Mouse (Mus musculus): Measurements from ENCODE around the gene Adamts14. TPM values are rescaled to one million over a fixed set of nuclear protein-coding genes. Genes with fewer than 3 reads are reported as not detected.

The Adamts14 gene
- polyA plus RNA-seq, 1 experiment from 2014 or later = 0.37 TPM

DNA sequence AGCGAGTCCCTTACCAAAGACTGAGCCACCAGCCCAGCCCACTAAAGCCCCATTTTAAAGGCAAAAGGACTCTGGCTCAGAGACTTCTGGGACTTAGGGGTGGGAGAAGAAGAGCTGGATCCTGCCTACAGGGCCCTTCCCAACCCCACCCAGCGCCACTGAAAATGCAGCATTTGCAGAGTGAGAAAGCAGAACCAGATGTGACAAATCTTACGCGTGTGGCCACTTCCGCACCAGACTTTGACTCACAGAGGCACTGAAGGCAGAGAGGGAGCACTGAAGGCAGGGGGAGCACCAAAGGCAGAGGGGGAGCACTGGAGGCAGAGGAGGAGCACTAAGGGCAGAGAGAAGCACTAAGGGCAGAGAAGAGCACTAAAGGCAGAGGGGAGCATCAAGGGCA, 5.9 kb downstream of the Adamts14 start:
- WGBS = 87% methylated on average over 5 of the region's 5 CpGs
- Histone ChIP-seq H3K27ac (ENCODE audit: low read depth, low read length) (no peak overlapping the region), H3K9ac (ENCODE audit: low read depth, low read length) (no peak overlapping the region), H3K36me3 (ENCODE audit: control insufficient read depth, insufficient read depth, low read length) (no peaks in the 10 kb centered on the region), H3K4me3 (ENCODE audit: low read depth, low read length) (no peak overlapping the region), H3K4me2 (replicated peaks; ENCODE audit: low read depth, low read length) (no peak overlapping the region), H3K9me3 (ENCODE audit: control insufficient read depth, low read length) (no peaks in the 10 kb centered on the region), H3K27me3 (ENCODE audit: control insufficient read depth, insufficient read depth, low read length) (peaks cover 5% of the 10 kb centered on the region), H3K4me1 (replicated peaks; ENCODE audit: control insufficient read depth, insufficient read depth, low read length) (no peaks in the 10 kb centered on the region)
- ATAC-seq (ENCODE audit: low FRiP score) = no peak
- DNase-seq (ENCODE audit: low spot score) = no peak

DNA sequence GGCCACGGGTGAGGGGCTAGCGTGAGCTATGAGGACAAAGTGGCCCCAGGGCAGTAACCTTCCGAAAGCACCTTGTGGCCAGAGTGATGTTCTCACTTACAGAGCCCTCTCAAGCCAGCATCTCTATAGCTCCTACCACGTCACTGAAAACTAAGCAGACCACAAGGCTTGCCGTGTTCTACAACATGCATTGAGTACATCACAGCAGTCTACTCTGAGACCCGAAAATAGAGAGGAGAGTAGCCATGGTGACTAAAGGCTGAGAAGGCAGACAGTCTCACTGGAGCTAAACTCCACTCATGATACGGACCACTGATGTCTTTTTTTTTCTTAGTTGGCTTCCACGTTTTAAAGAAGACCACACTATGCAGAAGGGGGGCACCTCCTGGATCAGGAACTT, 9.6 kb downstream of the Adamts14 start:
- DNase-seq (ENCODE audit: low spot score) (no peak), ATAC-seq (ENCODE audit: low FRiP score) (no peak)
- Histone ChIP-seq H3K27ac (ENCODE audit: low read depth, low read length) (no peak overlapping the region), H3K9ac (ENCODE audit: low read depth, low read length) (no peak overlapping the region), H3K36me3 (ENCODE audit: control insufficient read depth, insufficient read depth, low read length) (no peaks in the 10 kb centered on the region), H3K4me2 (replicated peaks; ENCODE audit: low read depth, low read length) (no peak overlapping the region), H3K9me3 (ENCODE audit: control insufficient read depth, low read length) (no peaks in the 10 kb centered on the region), H3K4me1 (replicated peaks; ENCODE audit: control insufficient read depth, insufficient read depth, low read length) (no peaks in the 10 kb centered on the region), H3K4me3 (ENCODE audit: low read depth, low read length) (no peak overlapping the region), H3K27me3 (ENCODE audit: control insufficient read depth, insufficient read depth, low read length) (no peaks in the 10 kb centered on the region)
- WGBS = 80% methylated on average over 8 of the region's 8 CpGs

DNA sequence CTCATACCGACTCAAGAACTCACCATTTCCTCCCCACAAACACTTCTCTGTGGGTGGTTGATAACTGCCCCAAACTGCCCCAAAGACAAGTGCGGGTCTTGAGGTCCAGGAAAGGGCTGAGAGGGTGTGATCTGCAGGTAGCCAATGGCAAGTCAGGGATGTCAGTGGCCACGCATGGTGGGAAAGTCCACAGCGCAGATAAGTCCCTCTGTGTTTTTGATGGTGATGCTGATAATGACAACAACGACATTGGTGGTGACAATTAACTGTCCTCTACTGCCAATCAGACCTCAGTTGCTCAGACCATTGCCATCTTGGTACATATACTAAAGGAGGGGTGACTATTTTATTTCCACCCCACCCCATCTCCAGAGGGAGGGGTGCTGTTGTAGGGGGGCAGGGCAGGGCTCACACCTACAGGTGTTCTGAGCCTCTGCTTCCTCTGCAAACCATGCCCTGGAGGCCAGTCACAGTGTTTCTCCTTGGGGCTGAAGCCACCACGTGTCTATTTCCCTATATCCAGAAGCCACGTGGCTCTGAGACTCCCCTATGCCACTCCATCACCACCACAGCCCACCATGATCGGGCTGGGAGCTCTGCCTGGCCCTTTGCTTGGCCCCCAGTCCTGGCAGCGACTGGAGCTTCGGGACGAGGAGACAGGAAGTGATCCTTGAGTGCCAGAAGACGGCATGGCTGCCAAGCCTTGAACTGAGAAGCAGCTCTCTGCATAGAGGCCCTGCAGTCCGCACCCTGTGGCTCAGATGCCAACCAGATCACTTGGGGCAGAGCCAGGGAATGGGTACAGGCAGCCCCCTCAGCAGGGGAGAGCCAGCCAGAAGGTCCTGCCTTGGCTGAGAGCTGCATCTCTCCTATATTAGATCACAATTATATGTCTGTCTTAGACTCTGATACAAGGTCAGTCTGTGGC, 11.7 kb downstream of the Adamts14 start:
- Histone ChIP-seq H3K4me2 (replicated peaks; ENCODE audit: low read depth, low read length) (no peak overlapping the region), H3K27ac (ENCODE audit: low read depth, low read length) (no peak overlapping the region), H3K9me3 (ENCODE audit: control insufficient read depth, low read length) (no peaks in the 10 kb centered on the region), H3K4me1 (replicated peaks; ENCODE audit: control insufficient read depth, insufficient read depth, low read length) (no peaks in the 10 kb centered on the region), H3K9ac (ENCODE audit: low read depth, low read length) (no peak overlapping the region), H3K27me3 (ENCODE audit: control insufficient read depth, insufficient read depth, low read length) (no peaks in the 10 kb centered on the region), H3K36me3 (ENCODE audit: control insufficient read depth, insufficient read depth, low read length) (no peaks in the 10 kb centered on the region), H3K4me3 (ENCODE audit: low read depth, low read length) (no peak overlapping the region)
- no peak for ATAC-seq (ENCODE audit: low FRiP score)
- WGBS = 80% methylated on average over 13 of the region's 13 CpGs
- DNase-seq (ENCODE audit: low spot score) = no peak

DNA sequence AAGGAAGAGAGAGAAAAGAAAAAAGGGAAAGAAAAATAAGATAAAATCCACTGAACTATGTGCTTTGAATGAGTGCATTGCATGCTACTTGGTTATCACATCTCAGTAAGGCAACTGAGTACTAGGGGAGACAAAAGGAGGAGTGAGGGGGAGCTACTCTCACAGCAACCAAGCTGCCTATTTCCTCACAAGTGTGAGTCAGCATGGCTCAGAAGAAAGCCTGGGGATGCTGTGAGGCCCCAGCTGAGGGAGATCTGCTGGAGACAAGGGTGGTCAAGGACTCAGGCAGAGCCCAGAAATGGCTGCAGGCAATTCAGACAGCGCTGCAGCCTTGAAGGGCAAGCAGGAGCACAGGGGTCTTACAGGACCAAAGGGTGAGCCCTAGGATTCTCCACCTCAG, 15.1 kb downstream of the Adamts14 start:
- no peaks in the 10 kb centered on the region for H3K27me3 ChIP-seq (ENCODE audit: control insufficient read depth, insufficient read depth, low read length)
- WGBS = 85% methylated on average over 1 of the region's 1 CpGs
- no peak overlapping the region for H3K27ac ChIP-seq (ENCODE audit: low read depth, low read length)
- ATAC-seq (ENCODE audit: low FRiP score) (no peak), DNase-seq (ENCODE audit: low spot score) (no peak)
- no peak overlapping the region for H3K4me3 ChIP-seq (ENCODE audit: low read depth, low read length)
- no peaks in the 10 kb centered on the region for H3K36me3 ChIP-seq (ENCODE audit: control insufficient read depth, insufficient read depth, low read length)
- H3K4me1 ChIP-seq (replicated peaks; ENCODE audit: control insufficient read depth, insufficient read depth, low read length) = no peaks in the 10 kb centered on the region
- no peak overlapping the region for H3K4me2 ChIP-seq (replicated peaks; ENCODE audit: low read depth, low read length)
- H3K9me3 ChIP-seq (ENCODE audit: control insufficient read depth, low read length) = no peaks in the 10 kb centered on the region
- no peak overlapping the region for H3K9ac ChIP-seq (ENCODE audit: low read depth, low read length)

DNA sequence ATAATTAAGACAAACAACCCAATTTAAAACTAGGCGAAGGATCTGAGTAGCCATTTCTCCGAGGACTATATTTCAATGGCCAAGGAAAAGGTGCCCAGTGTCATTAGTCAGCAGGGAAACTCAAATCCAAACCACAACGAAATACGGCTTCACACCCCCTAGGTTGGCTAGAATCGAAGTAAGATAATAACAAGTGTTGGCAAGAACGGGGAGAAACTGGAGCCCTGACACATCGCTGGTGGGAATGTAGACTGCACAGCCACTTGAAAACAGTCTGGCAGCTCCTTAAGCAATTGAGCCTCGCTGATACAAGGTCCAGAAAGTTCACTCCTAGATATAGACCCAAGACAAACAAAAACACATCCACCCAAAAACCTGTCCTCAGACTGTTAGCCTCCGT, 16.6 kb downstream of the Adamts14 start:
- H3K9me3 ChIP-seq (ENCODE audit: control insufficient read depth, low read length) = no peaks in the 10 kb centered on the region
- H3K27ac ChIP-seq (ENCODE audit: low read depth, low read length) = no peak overlapping the region
- no peaks in the 10 kb centered on the region for H3K36me3 ChIP-seq (ENCODE audit: control insufficient read depth, insufficient read depth, low read length)
- no peak overlapping the region for H3K9ac ChIP-seq (ENCODE audit: low read depth, low read length)
- WGBS = 92% methylated on average over 9 of the region's 9 CpGs
- H3K4me2 ChIP-seq (replicated peaks; ENCODE audit: low read depth, low read length) = no peak overlapping the region
- H3K4me1 ChIP-seq (replicated peaks; ENCODE audit: control insufficient read depth, insufficient read depth, low read length) = no peaks in the 10 kb centered on the region
- no peak overlapping the region for H3K4me3 ChIP-seq (ENCODE audit: low read depth, low read length)
- H3K27me3 ChIP-seq (ENCODE audit: control insufficient read depth, insufficient read depth, low read length) = no peaks in the 10 kb centered on the region
- DNase-seq (ENCODE audit: low spot score) (no peak), ATAC-seq (ENCODE audit: low FRiP score) (no peak)

DNA sequence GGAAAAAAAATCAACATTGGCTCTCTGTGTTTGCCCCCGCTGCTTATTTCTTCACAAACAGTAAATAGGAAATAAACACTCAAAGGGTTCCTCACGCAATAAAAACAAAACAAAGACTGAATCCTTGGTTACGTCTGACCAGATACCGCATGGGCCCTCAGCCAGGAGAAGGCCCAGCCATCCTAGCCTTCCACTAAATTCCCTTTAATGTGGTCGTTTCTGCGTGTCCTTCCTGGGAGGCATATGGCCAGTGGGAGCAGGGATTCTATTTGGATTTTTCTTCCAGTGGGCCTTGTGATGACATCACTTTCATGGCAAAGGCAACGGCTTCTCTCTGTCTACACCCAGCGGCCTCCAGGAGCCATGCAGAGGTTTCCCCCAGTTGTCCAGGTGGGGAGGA, 18.0 kb downstream of the Adamts14 start:
- Histone ChIP-seq H3K9me3 (ENCODE audit: control insufficient read depth, low read length) (no peaks in the 10 kb centered on the region), H3K27me3 (ENCODE audit: control insufficient read depth, insufficient read depth, low read length) (no peaks in the 10 kb centered on the region), H3K27ac (ENCODE audit: low read depth, low read length) (no peak overlapping the region), H3K4me2 (replicated peaks; ENCODE audit: low read depth, low read length) (no peak overlapping the region), H3K36me3 (ENCODE audit: control insufficient read depth, insufficient read depth, low read length) (no peaks in the 10 kb centered on the region), H3K9ac (ENCODE audit: low read depth, low read length) (no peak overlapping the region), H3K4me1 (replicated peaks; ENCODE audit: control insufficient read depth, insufficient read depth, low read length) (no peaks in the 10 kb centered on the region), H3K4me3 (ENCODE audit: low read depth, low read length) (no peak overlapping the region)
- 90% methylated on average over 8 of the region's 8 CpGs for WGBS
- ATAC-seq (ENCODE audit: low FRiP score) = no peak
- no peak for DNase-seq (ENCODE audit: low spot score)

DNA sequence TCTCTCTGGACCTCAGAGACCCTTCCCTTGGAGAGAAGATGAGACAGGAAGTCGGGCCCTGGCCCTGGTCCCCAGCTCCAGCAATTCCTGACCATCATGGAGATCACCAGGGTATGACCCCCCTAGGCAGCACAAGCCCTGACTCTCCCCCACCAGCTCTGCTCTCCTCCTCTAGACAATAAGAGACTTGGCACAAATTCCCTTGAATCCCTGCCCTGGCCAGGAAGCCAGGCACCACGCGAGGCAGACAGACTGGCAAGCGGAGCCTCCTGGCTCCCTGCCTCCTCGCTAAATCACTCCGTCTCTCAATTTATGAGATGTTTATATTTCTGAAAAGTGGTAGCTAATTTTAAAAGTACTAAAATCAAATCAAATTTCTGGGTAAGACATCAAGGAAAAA, 18.5 kb downstream of the Adamts14 start:
- no peak overlapping the region for H3K27ac ChIP-seq (ENCODE audit: low read depth, low read length)
- H3K9ac ChIP-seq (ENCODE audit: low read depth, low read length) = no peak overlapping the region
- H3K4me1 ChIP-seq (replicated peaks; ENCODE audit: control insufficient read depth, insufficient read depth, low read length) = no peaks in the 10 kb centered on the region
- no peaks in the 10 kb centered on the region for H3K36me3 ChIP-seq (ENCODE audit: control insufficient read depth, insufficient read depth, low read length)
- WGBS = 94% methylated on average over 6 of the region's 6 CpGs
- no peaks in the 10 kb centered on the region for H3K9me3 ChIP-seq (ENCODE audit: control insufficient read depth, low read length)
- ATAC-seq (ENCODE audit: low FRiP score) (no peak), DNase-seq (ENCODE audit: low spot score) (no peak)
- no peaks in the 10 kb centered on the region for H3K27me3 ChIP-seq (ENCODE audit: control insufficient read depth, insufficient read depth, low read length)
- no peak overlapping the region for H3K4me3 ChIP-seq (ENCODE audit: low read depth, low read length)
- H3K4me2 ChIP-seq (replicated peaks; ENCODE audit: low read depth, low read length) = no peak overlapping the region

DNA sequence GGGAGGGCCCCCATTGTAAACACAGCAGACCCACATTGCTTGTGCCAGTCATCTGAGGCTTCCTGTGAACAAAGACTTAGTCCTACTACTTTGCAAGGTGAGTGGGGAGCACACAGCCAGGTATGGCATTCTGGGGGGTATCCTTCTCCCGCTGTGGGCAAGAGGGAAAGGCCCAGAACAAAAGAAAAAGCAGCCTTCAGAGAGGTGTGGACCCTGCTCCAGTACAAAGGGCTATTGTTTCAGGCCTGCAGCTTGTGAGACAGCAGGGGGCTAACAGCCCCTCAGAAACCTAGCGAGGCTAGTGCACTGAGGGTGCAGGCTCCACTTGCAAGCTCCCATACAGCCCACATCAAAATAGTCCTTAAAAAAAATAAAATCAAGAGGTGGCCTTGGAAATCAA, 23.3 kb downstream of the Adamts14 start:
- 22% methylated on average over 2 of the region's 2 CpGs for WGBS
- DNase-seq (ENCODE audit: low spot score) (no peak), ATAC-seq (ENCODE audit: low FRiP score) (no peak)
- Histone ChIP-seq H3K4me1 (replicated peaks; ENCODE audit: control insufficient read depth, insufficient read depth, low read length) (no peaks in the 10 kb centered on the region), H3K4me3 (ENCODE audit: low read depth, low read length) (no peak overlapping the region), H3K27me3 (ENCODE audit: control insufficient read depth, insufficient read depth, low read length) (no peaks in the 10 kb centered on the region), H3K27ac (ENCODE audit: low read depth, low read length) (no peak overlapping the region), H3K36me3 (ENCODE audit: control insufficient read depth, insufficient read depth, low read length) (no peaks in the 10 kb centered on the region), H3K9ac (ENCODE audit: low read depth, low read length) (no peak overlapping the region), H3K4me2 (replicated peaks; ENCODE audit: low read depth, low read length) (no peak overlapping the region), H3K9me3 (ENCODE audit: control insufficient read depth, low read length) (no peaks in the 10 kb centered on the region)

DNA sequence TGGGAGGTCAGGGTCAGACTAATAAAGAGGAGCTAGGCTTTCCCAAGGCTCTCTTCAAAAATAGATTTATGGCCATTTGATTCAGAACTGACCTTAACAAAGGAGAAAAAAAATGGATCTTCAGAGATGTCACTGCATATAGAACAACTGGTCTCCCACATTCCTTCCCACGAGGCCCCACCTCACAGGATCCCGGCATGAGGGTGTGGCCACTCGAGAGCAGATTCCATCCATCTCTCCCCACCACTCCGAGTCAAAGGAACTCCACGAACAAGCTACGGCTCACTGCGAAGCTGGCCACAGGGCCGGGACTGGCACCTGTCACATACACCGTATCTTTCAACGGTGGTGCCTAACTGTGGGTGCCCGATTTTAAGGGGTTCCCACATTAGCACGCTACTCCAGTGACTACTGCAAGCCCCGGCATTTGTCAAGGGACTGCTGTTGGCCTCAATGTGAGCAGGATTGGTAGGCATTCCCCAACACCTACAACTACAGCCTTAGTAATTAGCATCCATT, 24.6 kb downstream of the Adamts14 start:
- Histone ChIP-seq H3K9me3 (ENCODE audit: control insufficient read depth, low read length) (no peaks in the 10 kb centered on the region), H3K27ac (ENCODE audit: low read depth, low read length) (no peak overlapping the region), H3K4me2 (replicated peaks; ENCODE audit: low read depth, low read length) (no peak overlapping the region), H3K4me3 (ENCODE audit: low read depth, low read length) (no peak overlapping the region), H3K9ac (ENCODE audit: low read depth, low read length) (no peak overlapping the region), H3K27me3 (ENCODE audit: control insufficient read depth, insufficient read depth, low read length) (no peaks in the 10 kb centered on the region), H3K36me3 (ENCODE audit: control insufficient read depth, insufficient read depth, low read length) (no peaks in the 10 kb centered on the region), H3K4me1 (replicated peaks; ENCODE audit: control insufficient read depth, insufficient read depth, low read length) (no peaks in the 10 kb centered on the region)
- no peak for DNase-seq (ENCODE audit: low spot score)
- WGBS = 77% methylated on average over 13 of the region's 13 CpGs
- no peak for ATAC-seq (ENCODE audit: low FRiP score)
